Mouse (Mus musculus) layer of hippocampus, postnatal 10 days (tissue): Measurements from ENCODE around the gene Mllt11. TPM values are rescaled to one million over a fixed set of nuclear protein-coding genes. Genes with fewer than 3 reads are reported as not detected.
"Not testable (repeated sequence)": the region's sequence is repeated elsewhere in the genome, so short reads cannot be mapped to it uniquely, and the experiment has no call there.

Source experiments
- DNase-seq, 2 experiments: peaks; one replicate each; pipeline ENCODE4 v3.0.0; 2021; ENCODE audit warnings: low spot score in 2 of 2
- total RNA-seq, 2 experiments: library from RNA; stranded (reverse); gene quantifications; 2 replicates each; pipeline ENCODE4 v1.2.3; 2021

Gene Mllt11
- total RNA-seq, 2 experiments from 2014 or later = 621 to 626 TPM

GRCm38 (mm10) chr3:95218466-95219137 is 13.4 kb downstream of the Mllt11 start:
- DNase-seq = no peak

- peak; percentile 94 to 95 for DNase-seq
Observed at GRCm38 (mm10) chr3:95217255-95218134, 14.5 kb downstream of the Mllt11 start, which contains the start of gene Gabpb2. Gene Gabpb2 (minus strand): TSS chr3:95217916.

GRCm38 (mm10) chr3:95216655-95217254 is 15.2 kb downstream of the Mllt11 start:
- DNase-seq = no peak

- DNase-seq = no peak
Observed at GRCm38 (mm10) chr3:95213609-95213975, 18.4 kb downstream of the Mllt11 start.

- DNase-seq = not testable (repeated sequence)
Observed at GRCm38 (mm10) chr3:95212889-95213608, 18.9 kb downstream of the Mllt11 start.

GRCm38 (mm10) chr3:95210585-95210984 is 21.4 kb downstream of the Mllt11 start:
- no peak for DNase-seq

- DNase-seq = no peak
Observed at GRCm38 (mm10) chr3:95208286-95208685, 23.7 kb downstream of the Mllt11 start.

- no peak for DNase-seq
Observed at GRCm38 (mm10) chr3:95203880-95204279, 28.1 kb downstream of the Mllt11 start.

GRCm38 (mm10) chr3:95200562-95200961 is 31.4 kb downstream of the Mllt11 start:
- DNase-seq = no peak

- no peak for DNase-seq
Observed at GRCm38 (mm10) chr3:95200132-95200531, 31.8 kb downstream of the Mllt11 start.

GRCm38 (mm10) chr3:95199101-95199500 is 32.9 kb downstream of the Mllt11 start:
- DNase-seq = no peak

- no peak for DNase-seq
Observed at GRCm38 (mm10) chr3:95195772-95196171, 36.2 kb downstream of the Mllt11 start.

- DNase-seq = no peak
Observed at GRCm38 (mm10) chr3:95194721-95195135, 37.2 kb downstream of the Mllt11 start.

GRCm38 (mm10) chr3:95186888-95187287 is 45.1 kb downstream of the Mllt11 start:
- DNase-seq = no peak

GRCm38 (mm10) chr3:95186100-95186499 is 45.9 kb downstream of the Mllt11 start:
- no peak for DNase-seq

- DNase-seq = no peak
Observed at GRCm38 (mm10) chr3:95184796-95185577, 47.0 kb downstream of the Mllt11 start.

- no peak for DNase-seq
Observed at GRCm38 (mm10) chr3:95181841-95182240, 50.1 kb downstream of the Mllt11 start.

- no peak for DNase-seq
Observed at GRCm38 (mm10) chr3:95179890-95180289, 52.1 kb downstream of the Mllt11 start.

GRCm38 (mm10) chr3:95178948-95179347 is 53.0 kb downstream of the Mllt11 start:
- no peak for DNase-seq

- DNase-seq = no peak
Observed at GRCm38 (mm10) chr3:95177583-95177982, 54.4 kb downstream of the Mllt11 start.
